Mouse (Mus musculus) cerebellum, postnatal 14 days (tissue): ENCODE results near the gene Fkrp.

Experiments
- DNase-seq, 2 experiments: peaks; one replicate each; pipeline ENCODE4 v3.0.0; 2021; ENCODE audit warnings: mixed read lengths in 2 of 2

The Fkrp gene

GRCm38 (mm10) chr7:16784498-16784976 is 32.0 kb downstream of the Fkrp start:
- DNase-seq, result peak in 1 of 2 experiments; percentile 16

GRCm38 (mm10) chr7:16783758-16784415 is 32.6 kb downstream of the Fkrp start:
- DNase-seq, result peak; percentile 28 to 50

GRCm38 (mm10) chr7:16783224-16783688 is 33.3 kb downstream of the Fkrp start:
- DNase-seq, result no peak

- no peak for DNase-seq
Measured at GRCm38 (mm10) chr7:16782555-16783125, 33.9 kb downstream of the Fkrp start.

GRCm38 (mm10) chr7:16781816-16782554 is 34.5 kb downstream of the Fkrp start:
- peak; percentile 21 to 27 for DNase-seq

- no peak for DNase-seq
Measured at GRCm38 (mm10) chr7:16781555-16781815, 35.0 kb downstream of the Fkrp start.

- peak; percentile 79 to 81 for DNase-seq
Measured at GRCm38 (mm10) chr7:16780825-16781554, 35.5 kb downstream of the Fkrp start, which contains the start of gene Slc1a5. Slc1a5 (plus strand) TSS chr7:16781340.

- no peak for DNase-seq
Measured at GRCm38 (mm10) chr7:16780076-16780475, 36.5 kb downstream of the Fkrp start.

GRCm38 (mm10) chr7:16775888-16776287 is 40.6 kb downstream of the Fkrp start:
- no peak for DNase-seq

GRCm38 (mm10) chr7:16766443-16766842 is 50.1 kb downstream of the Fkrp start:
- DNase-seq, result no peak

- DNase-seq, result no peak
Measured at GRCm38 (mm10) chr7:16763463-16764218, 52.9 kb downstream of the Fkrp start.

- DNase-seq, result no peak
Measured at GRCm38 (mm10) chr7:16761630-16762029, 54.9 kb downstream of the Fkrp start.

- DNase-seq, result no peak
Measured at GRCm38 (mm10) chr7:16761005-16761481, 55.5 kb downstream of the Fkrp start.

GRCm38 (mm10) chr7:16760292-16760691 is 56.2 kb downstream of the Fkrp start:
- no peak for DNase-seq
